Mouse (Mus musculus): ENCODE results near the gene Hmcn1. TPM values are rescaled to one million over a fixed set of nuclear protein-coding genes. Genes with fewer than 3 reads are reported as not detected.

Hmcn1 gene
- total RNA-seq, 4 experiments from 2014 or later: 10.9 to 15.1 (median 12.2) TPM

GRCm38 (mm10) chr1:150992711-150993161, 499 bp downstream of the Hmcn1 start:
- no peak for DNase-seq (ENCODE audit: low spot score)

GRCm38 (mm10) chr1:150991745-150992554, 1.3 kb downstream of the Hmcn1 start:
- DNase-seq (ENCODE audit: low spot score): peak; percentile 41

- DNase-seq (ENCODE audit: low spot score): no peak
These were observed 8.3 kb downstream of the Hmcn1 start for GRCm38 (mm10) chr1:150984888-150985287.

- DNase-seq (ENCODE audit: low spot score): no peak
These were observed 9.1 kb downstream of the Hmcn1 start for GRCm38 (mm10) chr1:150984092-150984503.

- no peak for DNase-seq (ENCODE audit: low spot score)
These were observed 14.6 kb downstream of the Hmcn1 start for GRCm38 (mm10) chr1:150978651-150979050.

- DNase-seq (ENCODE audit: low spot score): peak; percentile 63
These were observed 17.0 kb downstream of the Hmcn1 start for GRCm38 (mm10) chr1:150976263-150976662.

- no peak for DNase-seq (ENCODE audit: low spot score)
These were observed 33.7 kb downstream of the Hmcn1 start for GRCm38 (mm10) chr1:150959486-150960074.

GRCm38 (mm10) chr1:150951004-150951403, 42.2 kb downstream of the Hmcn1 start:
- DNase-seq (ENCODE audit: low spot score): no peak

GRCm38 (mm10) chr1:150950046-150950445, 43.2 kb downstream of the Hmcn1 start:
- no peak for DNase-seq (ENCODE audit: low spot score)

GRCm38 (mm10) chr1:150948911-150949310, 44.3 kb downstream of the Hmcn1 start:
- DNase-seq (ENCODE audit: low spot score): no peak

GRCm38 (mm10) chr1:150943601-150944000, 49.6 kb downstream of the Hmcn1 start:
- DNase-seq (ENCODE audit: low spot score): no peak

- DNase-seq (ENCODE audit: low spot score): no peak
These were observed 51.1 kb downstream of the Hmcn1 start for GRCm38 (mm10) chr1:150942143-150942542.

GRCm38 (mm10) chr1:150936821-150937220, 56.4 kb downstream of the Hmcn1 start:
- no peak for DNase-seq (ENCODE audit: low spot score)

GRCm38 (mm10) chr1:150933616-150934015, 59.6 kb downstream of the Hmcn1 start:
- DNase-seq (ENCODE audit: low spot score): no peak

- no peak for DNase-seq (ENCODE audit: low spot score)
These were observed 72.4 kb downstream of the Hmcn1 start for GRCm38 (mm10) chr1:150920860-150921259.

- DNase-seq (ENCODE audit: low spot score): peak; percentile 58
These were observed 73.0 kb downstream of the Hmcn1 start for GRCm38 (mm10) chr1:150920276-150920675.

GRCm38 (mm10) chr1:150914936-150915335, 78.3 kb downstream of the Hmcn1 start:
- DNase-seq (ENCODE audit: low spot score): no peak

GRCm38 (mm10) chr1:150913586-150914136, 79.6 kb downstream of the Hmcn1 start:
- DNase-seq (ENCODE audit: low spot score): no peak

- DNase-seq (ENCODE audit: low spot score): no peak
These were observed 83.6 kb downstream of the Hmcn1 start for GRCm38 (mm10) chr1:150909642-150910041.

- no peak for DNase-seq (ENCODE audit: low spot score)
These were observed 99.5 kb downstream of the Hmcn1 start for GRCm38 (mm10) chr1:150893677-150894188.

GRCm38 (mm10) chr1:150890017-150890416, 103.2 kb downstream of the Hmcn1 start:
- no peak for DNase-seq (ENCODE audit: low spot score)

- DNase-seq (ENCODE audit: low spot score): no peak
These were observed 107.0 kb downstream of the Hmcn1 start for GRCm38 (mm10) chr1:150886267-150886666.
